Comparison of ENCODE assay signal across 16 mouse cellular contexts in genomic region chr3:41298776-41299175, GRCm38 (mm10).
"Had no signal": no experiment of that assay in that cellular context is flagged by ENCODE, and none has a peak within 500 bp of the region (broad histone marks: within the 10 kb centered on the region; RNA-seq: fewer than 3 reads in every experiment).

No protein-coding gene starts in this region.

- H3K4me2 ChIP-seq: midbrain, embryonic 11.5 days; midbrain, embryonic 13.5 days; midbrain, embryonic 15.5 days; neural tube, embryonic 12.5 days; stomach, embryonic 15.5 days had no signal

- H3K36me3 ChIP-seq: midbrain, embryonic 13.5 days; midbrain, embryonic 15.5 days; neural tube, embryonic 12.5 days; stomach, embryonic 15.5 days had no signal

- H3K27me3 ChIP-seq: megakaryocyte, embryonic 14.5 days; midbrain, embryonic 13.5 days; midbrain, embryonic 15.5 days; neural tube, embryonic 12.5 days; stomach, embryonic 15.5 days had no signal

- H3K4me3 ChIP-seq: megakaryocyte, embryonic 14.5 days; midbrain, embryonic 13.5 days; midbrain, embryonic 15.5 days; neural tube, embryonic 12.5 days; stomach, embryonic 15.5 days had no signal

- H3K4me1 ChIP-seq: megakaryocyte, embryonic 14.5 days; midbrain, embryonic 13.5 days; midbrain, embryonic 15.5 days; neural tube, embryonic 12.5 days had no signal

- H3K9ac ChIP-seq: liver, postnatal 0 days; midbrain, embryonic 13.5 days; midbrain, embryonic 15.5 days; neural tube, embryonic 12.5 days; stomach, embryonic 15.5 days had no signal

- H3K9me3 ChIP-seq: megakaryocyte, embryonic 14.5 days; midbrain, embryonic 13.5 days; midbrain, embryonic 15.5 days; neural tube, embryonic 12.5 days; stomach, embryonic 15.5 days had no signal

- ATAC-seq: liver, postnatal 0 days; midbrain, embryonic 13.5 days; midbrain, embryonic 15.5 days had no signal

- H3K27ac ChIP-seq: macrophage; midbrain, embryonic 13.5 days; midbrain, embryonic 15.5 days; neural tube, embryonic 12.5 days; stomach, embryonic 15.5 days; stomach, postnatal 0 days had no signal

- DNase-seq: liver, postnatal 0 days; lung, adult 2 months; lung, postnatal 14 days; lung, postnatal 36 days; right cerebral cortex, postnatal 14 days; thymus, adult 2 months; thymus, postnatal 25 days; thymus, postnatal 4 days had no signal
